Mouse (Mus musculus): Measurements from ENCODE around the gene Coro2b. TPM values are rescaled to one million over a fixed set of nuclear protein-coding genes. Genes with fewer than 3 reads are reported as not detected.

Gene Coro2b
- total and polyA plus RNA-seq, 2 experiments from 2014 or later, result 22.8 to 36.2 TPM

- Histone ChIP-seq H3K27me3 (ENCODE audit: insufficient read depth, low read length) (no peaks in the 10 kb centered on the region), H3K9me3 (ENCODE audit: low read length) (no peaks in the 10 kb centered on the region), H3K9ac (replicated peaks; ENCODE audit: low read length, poor library complexity, severe bottlenecking) (no peak overlapping the region), H3K27ac (ENCODE audit: low read depth, low read length) (no peak overlapping the region), H3K4me3 (ENCODE audit: low read depth, low read length) (no peak overlapping the region), H3K4me2 (ENCODE audit: low read depth, low read length, poor library complexity, severe bottlenecking) (no peak overlapping the region), H3K36me3 (ENCODE audit: insufficient read depth, low read length) (no peaks in the 10 kb centered on the region), H3K4me1 (ENCODE audit: insufficient read depth, low read length) (no peaks in the 10 kb centered on the region)
- DNase-seq (ENCODE audit: low spot score) (no peak), ATAC-seq (ENCODE audit: low FRiP score) (no peak)
- 61% methylated on average over 2 of the region's 2 CpGs for WGBS
- no peak for TF ChIP-seq CTCF (IDR thresholded peaks at IDR 0.05)
Measured at GRCm38 (mm10) chr9:62393531-62393930, 143.3 kb downstream of the Coro2b start.

GRCm38 (mm10) chr9:62389735-62390134 is 147.1 kb downstream of the Coro2b start:
- H3K4me3 ChIP-seq (ENCODE audit: low read depth, low read length), result no peak overlapping the region
- H3K27me3 ChIP-seq (ENCODE audit: insufficient read depth, low read length), result no peaks in the 10 kb centered on the region
- no peak for ATAC-seq (ENCODE audit: low FRiP score)
- H3K36me3 ChIP-seq (ENCODE audit: insufficient read depth, low read length), result no peaks in the 10 kb centered on the region
- H3K9me3 ChIP-seq (ENCODE audit: low read length), result no peaks in the 10 kb centered on the region
- H3K4me1 ChIP-seq (ENCODE audit: insufficient read depth, low read length), result no peaks in the 10 kb centered on the region
- no peak for DNase-seq (ENCODE audit: low spot score)
- no peak overlapping the region for H3K27ac ChIP-seq (ENCODE audit: low read depth, low read length)
- TF ChIP-seq CTCF (IDR thresholded peaks at IDR 0.05), result no peak
- no peak overlapping the region for H3K4me2 ChIP-seq (ENCODE audit: low read depth, low read length, poor library complexity, severe bottlenecking)
- WGBS, result 53% methylated on average over 9 of the region's 9 CpGs
- H3K9ac ChIP-seq (replicated peaks; ENCODE audit: low read length, poor library complexity, severe bottlenecking), result no peak overlapping the region

- ATAC-seq (ENCODE audit: low FRiP score) (no peak), DNase-seq (ENCODE audit: low spot score) (no peak)
- no peaks in the 10 kb centered on the region for H3K4me1 ChIP-seq (ENCODE audit: insufficient read depth, low read length)
- no peaks in the 10 kb centered on the region; the same call in 1 of the 2 replicates for H3K36me3 ChIP-seq (ENCODE audit: insufficient read depth, low read length)
- no peak overlapping the region for H3K4me2 ChIP-seq (ENCODE audit: low read depth, low read length, poor library complexity, severe bottlenecking)
- no peak overlapping the region for H3K9ac ChIP-seq (replicated peaks; ENCODE audit: low read length, poor library complexity, severe bottlenecking)
- H3K27me3 ChIP-seq (ENCODE audit: insufficient read depth, low read length), result no peaks in the 10 kb centered on the region
- H3K27ac ChIP-seq (ENCODE audit: low read depth, low read length), result no peak overlapping the region
- WGBS, result 86% methylated on average over 4 of the region's 4 CpGs
- H3K9me3 ChIP-seq (ENCODE audit: low read length), result no peaks in the 10 kb centered on the region
- TF ChIP-seq CTCF (IDR thresholded peaks at IDR 0.05), result no peak
- no peak overlapping the region for H3K4me3 ChIP-seq (ENCODE audit: low read depth, low read length)
Measured at GRCm38 (mm10) chr9:62385727-62386518, 150.9 kb downstream of the Coro2b start.

- no peak for TF ChIP-seq CTCF (IDR thresholded peaks at IDR 0.05)
- H3K9ac ChIP-seq (replicated peaks; ENCODE audit: low read length, poor library complexity, severe bottlenecking), result no peak overlapping the region
- H3K4me1 ChIP-seq (ENCODE audit: insufficient read depth, low read length), result no peaks in the 10 kb centered on the region
- H3K4me3 ChIP-seq (ENCODE audit: low read depth, low read length), result no peak overlapping the region
- ATAC-seq (ENCODE audit: low FRiP score), result no peak
- H3K9me3 ChIP-seq (ENCODE audit: low read length), result no peaks in the 10 kb centered on the region
- no peak for DNase-seq (ENCODE audit: low spot score)
- no peaks in the 10 kb centered on the region for H3K27me3 ChIP-seq (ENCODE audit: insufficient read depth, low read length)
- H3K27ac ChIP-seq (ENCODE audit: low read depth, low read length), result no peak overlapping the region
- H3K36me3 ChIP-seq (ENCODE audit: insufficient read depth, low read length), result peaks cover 1% of the 10 kb centered on the region; the same call in 1 of the 2 replicates
- H3K4me2 ChIP-seq (ENCODE audit: low read depth, low read length, poor library complexity, severe bottlenecking), result no peak overlapping the region
- 89% methylated on average over 6 of the region's 6 CpGs for WGBS
Measured at GRCm38 (mm10) chr9:62385062-62385461, 151.8 kb downstream of the Coro2b start.

GRCm38 (mm10) chr9:62382519-62383084 is 154.2 kb downstream of the Coro2b start:
- H3K4me3 ChIP-seq (ENCODE audit: low read depth, low read length), result no peak overlapping the region
- WGBS, result 56% methylated on average over 10 of the region's 10 CpGs
- no peak overlapping the region for H3K27ac ChIP-seq (ENCODE audit: low read depth, low read length)
- no peak for TF ChIP-seq CTCF (IDR thresholded peaks at IDR 0.05)
- H3K4me1 ChIP-seq (ENCODE audit: insufficient read depth, low read length), result no peaks in the 10 kb centered on the region
- no peak overlapping the region for H3K9ac ChIP-seq (replicated peaks; ENCODE audit: low read length, poor library complexity, severe bottlenecking)
- ATAC-seq (ENCODE audit: low FRiP score) (no peak; the same call in 1 of the 2 replicates), DNase-seq (ENCODE audit: low spot score) (no peak)
- no peak overlapping the region for H3K4me2 ChIP-seq (ENCODE audit: low read depth, low read length, poor library complexity, severe bottlenecking)
- no peaks in the 10 kb centered on the region for H3K27me3 ChIP-seq (ENCODE audit: insufficient read depth, low read length)
- no peaks in the 10 kb centered on the region for H3K9me3 ChIP-seq (ENCODE audit: low read length)
- peaks cover 12% of the 10 kb centered on the region; the same call in 1 of the 2 replicates for H3K36me3 ChIP-seq (ENCODE audit: insufficient read depth, low read length)

- no peaks in the 10 kb centered on the region for H3K4me1 ChIP-seq (ENCODE audit: insufficient read depth, low read length)
- ATAC-seq (ENCODE audit: low FRiP score) (no peak), DNase-seq (ENCODE audit: low spot score) (no peak)
- no peak overlapping the region for H3K4me2 ChIP-seq (ENCODE audit: low read depth, low read length, poor library complexity, severe bottlenecking)
- no peak for TF ChIP-seq CTCF (IDR thresholded peaks at IDR 0.05)
- no peak overlapping the region for H3K4me3 ChIP-seq (ENCODE audit: low read depth, low read length)
- 61% methylated on average over 8 of the region's 8 CpGs for WGBS
- H3K9ac ChIP-seq (replicated peaks; ENCODE audit: low read length, poor library complexity, severe bottlenecking), result no peak overlapping the region
- H3K36me3 ChIP-seq (ENCODE audit: insufficient read depth, low read length), result peaks cover 22% of the 10 kb centered on the region; the same call in 1 of the 2 replicates
- no peak overlapping the region for H3K27ac ChIP-seq (ENCODE audit: low read depth, low read length)
- H3K27me3 ChIP-seq (ENCODE audit: insufficient read depth, low read length), result no peaks in the 10 kb centered on the region
- no peaks in the 10 kb centered on the region for H3K9me3 ChIP-seq (ENCODE audit: low read length)
Measured at GRCm38 (mm10) chr9:62381402-62381913, 155.4 kb downstream of the Coro2b start.
